Mouse (Mus musculus): ENCODE results near the gene Arhgdia. TPM values are rescaled to one million over a fixed set of nuclear protein-coding genes. Genes with fewer than 3 reads are reported as not detected.
"Not testable (repeated sequence)": the region's sequence is repeated elsewhere in the genome, so short reads cannot be mapped to it uniquely, and the experiment has no call there.

The Arhgdia gene
- polyA plus RNA-seq, 1 experiment = 760 TPM

DNA sequence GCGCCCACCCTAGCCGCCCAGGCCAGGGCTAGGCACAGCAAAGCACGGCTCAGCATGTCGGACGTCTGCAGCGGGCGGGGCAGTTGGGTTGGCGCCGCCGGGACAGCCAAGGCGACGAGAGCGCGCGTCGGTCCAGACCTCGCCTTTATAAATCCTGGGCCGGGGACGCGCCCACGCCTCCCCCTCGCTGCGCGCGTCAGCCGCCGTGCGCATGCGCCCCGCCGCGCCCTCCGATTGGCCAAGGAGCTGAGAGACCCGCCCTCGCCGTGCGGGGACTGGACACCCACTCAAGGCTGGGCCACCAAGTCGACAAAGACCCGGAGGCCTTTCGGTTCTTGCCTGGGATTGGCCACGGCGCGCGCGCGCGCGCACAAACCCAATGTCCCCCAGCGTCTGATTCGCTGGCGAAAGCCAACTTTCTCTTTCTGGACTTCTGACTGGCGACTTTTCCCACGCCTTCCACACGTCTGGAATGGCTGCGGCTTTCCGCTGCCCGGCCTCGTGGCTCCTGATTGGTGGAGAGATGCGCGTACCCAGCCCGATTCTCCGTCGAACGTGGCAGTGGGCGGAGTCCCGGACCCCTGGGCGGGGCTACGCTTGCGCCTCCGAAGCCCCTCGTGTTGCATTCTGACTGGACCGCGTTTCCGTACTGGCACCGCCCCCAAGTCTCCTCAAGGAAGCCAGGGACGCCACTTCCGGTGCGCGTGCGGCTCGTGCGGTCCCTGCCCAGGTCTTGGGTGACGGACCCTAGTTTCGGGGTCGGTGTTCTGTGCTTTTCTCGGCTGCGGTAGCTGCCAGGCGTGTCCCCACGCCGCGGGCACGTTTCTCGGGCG, 8.5 kb downstream of the Arhgdia start, which contains the start of gene P4hb:
TSS of gene P4hb (minus strand) at position 502 of the 833 bp plus-strand sequence.
- Histone ChIP-seq H3K4me3 (ENCODE audit: insufficient read depth, low read length) (peak within 1 kb of the TSS; percentile 92), H3K27ac (ENCODE audit: insufficient read depth, low read depth, low read length) (peak within 1 kb of the TSS; percentile 90), H3K4me1 (ENCODE audit: control insufficient read depth, insufficient read depth, low read length) (peaks cover 19% of the 10 kb centered on the region)
- TF ChIP-seq POLR2A (IDR thresholded peaks at IDR 0.05; ENCODE audit: borderline replicate concordance, low read depth, low read length) = peak; percentile 60; the same call in 1 of the 2 replicates
- TF ChIP-seq CTCF (IDR thresholded peaks at IDR 0.05; ENCODE audit: low read depth, low read length) = no peak

DNA sequence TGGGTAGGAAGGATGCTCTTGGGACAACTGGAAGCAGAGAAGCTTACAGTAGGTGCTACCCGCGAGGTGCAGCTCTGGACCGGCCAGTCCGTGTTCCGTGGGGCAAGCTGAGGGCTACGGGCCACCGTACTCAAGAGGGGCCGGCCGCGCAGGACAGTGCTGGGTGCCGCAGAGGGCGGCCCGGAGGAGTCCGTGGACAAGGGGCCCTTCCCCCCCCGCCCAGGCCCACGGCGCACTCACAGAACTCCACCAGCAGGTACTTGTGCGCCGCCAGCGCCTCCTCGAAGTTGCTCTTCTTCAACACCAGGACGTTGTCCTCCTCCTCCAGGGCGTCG, 9.0 kb downstream of the Arhgdia start:
- Histone ChIP-seq H3K27ac (ENCODE audit: insufficient read depth, low read depth, low read length) (peak overlapping the region; percentile 68), H3K4me1 (ENCODE audit: control insufficient read depth, insufficient read depth, low read length) (peaks cover 17% of the 10 kb centered on the region), H3K4me3 (ENCODE audit: insufficient read depth, low read length) (peak overlapping the region; percentile 89)
- TF ChIP-seq POLR2A (IDR thresholded peaks at IDR 0.05; ENCODE audit: borderline replicate concordance, low read depth, low read length) (no peak), CTCF (IDR thresholded peaks at IDR 0.05; ENCODE audit: low read depth, low read length) (no peak)

DNA sequence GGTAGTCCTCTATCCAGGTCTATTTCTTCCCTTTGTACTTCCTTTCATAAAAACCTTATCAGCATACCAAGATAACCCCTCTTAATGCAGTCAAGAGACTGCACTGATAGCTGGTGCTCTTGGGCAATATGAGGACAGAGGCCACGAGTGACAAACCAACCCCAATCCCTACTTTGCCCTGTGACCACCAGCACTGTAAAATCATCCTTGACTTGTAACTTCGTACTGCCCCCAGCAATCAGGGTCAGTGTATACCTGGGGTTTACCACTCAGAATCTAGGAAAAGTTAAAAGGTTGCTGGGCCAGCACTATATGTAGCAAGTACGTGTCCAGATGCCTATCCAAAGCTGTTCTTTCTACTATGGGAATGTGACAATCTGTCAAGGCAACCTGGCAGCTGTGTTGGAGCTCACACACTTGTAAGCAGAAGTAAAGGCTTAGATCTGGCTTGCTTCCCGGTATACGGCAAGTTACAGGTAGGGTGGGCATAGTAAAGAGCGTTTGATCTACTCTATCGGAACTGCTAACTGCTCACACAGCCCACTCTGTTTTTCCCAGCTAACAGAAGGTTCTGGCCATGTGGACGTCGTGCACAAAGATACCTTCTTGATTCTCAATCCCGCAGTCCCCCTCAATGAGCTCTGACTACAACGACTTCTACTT, 9.5 kb downstream of the Arhgdia start:
- no peak for TF ChIP-seq CTCF (IDR thresholded peaks at IDR 0.05; ENCODE audit: low read depth, low read length)
- TF ChIP-seq POLR2A (IDR thresholded peaks at IDR 0.05; ENCODE audit: borderline replicate concordance, low read depth, low read length) = no peak

DNA sequence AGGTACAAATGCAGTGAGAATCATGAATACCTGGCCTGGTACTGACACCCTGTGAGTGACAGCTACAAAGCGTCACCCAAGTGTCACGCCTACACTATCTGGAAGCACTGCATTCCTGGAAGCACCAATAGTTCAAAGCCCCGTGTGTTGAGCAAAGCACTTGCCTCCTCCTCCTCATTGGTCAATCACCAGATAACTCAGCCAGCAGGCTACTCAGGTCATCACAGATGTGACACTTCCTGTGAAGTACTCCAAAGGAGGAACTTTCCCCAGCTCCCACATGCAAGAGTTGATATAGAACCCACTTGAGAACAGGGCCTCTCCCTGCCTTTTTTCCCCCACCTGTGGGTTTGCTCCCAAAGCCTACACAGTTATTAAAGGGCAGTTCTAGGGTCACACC, 10.3 kb downstream of the Arhgdia start:
- Histone ChIP-seq H3K4me3 (ENCODE audit: insufficient read depth, low read length) (peak overlapping the region; percentile 89), H3K4me1 (ENCODE audit: control insufficient read depth, insufficient read depth, low read length) (peaks cover 15% of the 10 kb centered on the region), H3K27ac (ENCODE audit: insufficient read depth, low read depth, low read length) (peak overlapping the region; percentile 10; the same call in 1 of the 2 replicates)
- TF ChIP-seq CTCF (IDR thresholded peaks at IDR 0.05; ENCODE audit: low read depth, low read length) = no peak

More for the DNA sequence above, 9.5 kb downstream of the Arhgdia start:
- Histone ChIP-seq H3K27ac (ENCODE audit: insufficient read depth, low read depth, low read length) (peak overlapping the region; percentile 68), H3K4me3 (ENCODE audit: insufficient read depth, low read length) (peak overlapping the region; percentile 89), H3K4me1 (ENCODE audit: control insufficient read depth, insufficient read depth, low read length) (peaks cover 17% of the 10 kb centered on the region)

DNA sequence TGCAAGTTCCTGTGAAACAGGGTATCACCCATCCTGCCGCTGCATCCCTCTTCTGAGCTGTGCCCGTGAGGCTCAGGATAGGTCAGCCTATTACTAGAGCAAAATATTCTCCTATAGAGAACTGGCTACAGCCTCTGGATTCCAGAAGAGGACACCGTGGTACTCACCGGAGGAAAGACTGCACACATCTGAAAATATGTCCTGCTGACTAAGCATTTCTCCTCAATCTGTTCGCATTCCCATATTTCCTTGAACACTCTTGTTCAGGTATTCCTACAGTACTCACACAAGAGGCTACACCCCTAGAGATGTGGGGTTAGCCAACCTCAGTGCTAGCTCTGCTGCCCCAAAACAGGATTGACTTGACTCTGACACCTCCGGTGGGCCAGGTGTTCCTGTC, 13.1 kb downstream of the Arhgdia start:
- Histone ChIP-seq H3K4me3 (ENCODE audit: insufficient read depth, low read length) (no peak overlapping the region), H3K4me1 (ENCODE audit: control insufficient read depth, insufficient read depth, low read length) (peaks cover 8% of the 10 kb centered on the region), H3K27ac (ENCODE audit: insufficient read depth, low read depth, low read length) (no peak overlapping the region)
- no peak for TF ChIP-seq CTCF (IDR thresholded peaks at IDR 0.05; ENCODE audit: low read depth, low read length)
- no peak for TF ChIP-seq POLR2A (IDR thresholded peaks at IDR 0.05; ENCODE audit: borderline replicate concordance, low read depth, low read length)

DNA sequence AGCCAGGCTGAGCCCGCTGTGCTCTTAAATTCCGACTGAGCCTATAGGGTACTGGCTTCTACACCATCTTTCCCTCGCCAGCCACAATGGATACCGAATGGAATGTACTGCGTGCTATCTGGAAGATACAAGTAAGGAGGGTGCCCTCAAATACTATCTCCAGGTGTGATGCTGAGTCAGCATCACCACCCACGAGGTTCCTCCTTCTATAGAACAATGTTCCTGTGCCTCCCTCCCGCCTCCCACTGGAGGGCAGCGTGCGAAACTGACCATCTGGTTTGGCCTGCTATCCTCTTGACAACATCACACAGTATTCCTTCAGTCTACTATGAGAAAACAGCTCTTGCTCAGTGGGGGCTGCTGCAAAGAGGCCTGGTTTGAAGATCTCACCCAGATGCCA, 16.3 kb downstream of the Arhgdia start:
- Histone ChIP-seq H3K4me3 (ENCODE audit: insufficient read depth, low read length) (no peak overlapping the region), H3K27ac (ENCODE audit: insufficient read depth, low read depth, low read length) (no peak overlapping the region), H3K4me1 (ENCODE audit: control insufficient read depth, insufficient read depth, low read length) (no peaks in the 10 kb centered on the region)
- TF ChIP-seq POLR2A (IDR thresholded peaks at IDR 0.05; ENCODE audit: borderline replicate concordance, low read depth, low read length) = no peak
- TF ChIP-seq CTCF (IDR thresholded peaks at IDR 0.05; ENCODE audit: low read depth, low read length) = no peak

DNA sequence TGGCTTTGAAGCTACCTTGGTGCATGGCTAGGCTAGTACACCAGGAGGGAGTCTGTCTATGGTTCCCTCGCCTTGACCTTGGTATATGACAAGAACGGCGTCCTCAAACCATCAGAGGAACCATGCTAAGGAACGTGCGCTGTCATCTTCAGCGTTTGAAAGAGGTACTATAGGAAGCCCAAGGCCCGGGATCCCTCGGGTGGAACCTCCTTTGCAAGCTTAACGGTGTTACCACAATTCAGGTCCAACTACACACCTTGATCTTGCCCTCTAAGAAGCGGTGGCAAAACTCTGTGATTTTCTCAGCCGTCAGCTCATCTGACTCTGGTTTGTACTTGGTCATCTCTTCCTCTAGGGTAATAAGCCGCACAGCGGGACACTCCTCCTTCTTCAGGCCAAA, 18.5 kb downstream of the Arhgdia start:
- Histone ChIP-seq H3K4me1 (ENCODE audit: control insufficient read depth, insufficient read depth, low read length) (no peaks in the 10 kb centered on the region), H3K27ac (ENCODE audit: insufficient read depth, low read depth, low read length) (no peak overlapping the region), H3K4me3 (ENCODE audit: insufficient read depth, low read length) (no peak overlapping the region)
- TF ChIP-seq CTCF (IDR thresholded peaks at IDR 0.05; ENCODE audit: low read depth, low read length) = no peak
- no peak for TF ChIP-seq POLR2A (IDR thresholded peaks at IDR 0.05; ENCODE audit: borderline replicate concordance, low read depth, low read length)

DNA sequence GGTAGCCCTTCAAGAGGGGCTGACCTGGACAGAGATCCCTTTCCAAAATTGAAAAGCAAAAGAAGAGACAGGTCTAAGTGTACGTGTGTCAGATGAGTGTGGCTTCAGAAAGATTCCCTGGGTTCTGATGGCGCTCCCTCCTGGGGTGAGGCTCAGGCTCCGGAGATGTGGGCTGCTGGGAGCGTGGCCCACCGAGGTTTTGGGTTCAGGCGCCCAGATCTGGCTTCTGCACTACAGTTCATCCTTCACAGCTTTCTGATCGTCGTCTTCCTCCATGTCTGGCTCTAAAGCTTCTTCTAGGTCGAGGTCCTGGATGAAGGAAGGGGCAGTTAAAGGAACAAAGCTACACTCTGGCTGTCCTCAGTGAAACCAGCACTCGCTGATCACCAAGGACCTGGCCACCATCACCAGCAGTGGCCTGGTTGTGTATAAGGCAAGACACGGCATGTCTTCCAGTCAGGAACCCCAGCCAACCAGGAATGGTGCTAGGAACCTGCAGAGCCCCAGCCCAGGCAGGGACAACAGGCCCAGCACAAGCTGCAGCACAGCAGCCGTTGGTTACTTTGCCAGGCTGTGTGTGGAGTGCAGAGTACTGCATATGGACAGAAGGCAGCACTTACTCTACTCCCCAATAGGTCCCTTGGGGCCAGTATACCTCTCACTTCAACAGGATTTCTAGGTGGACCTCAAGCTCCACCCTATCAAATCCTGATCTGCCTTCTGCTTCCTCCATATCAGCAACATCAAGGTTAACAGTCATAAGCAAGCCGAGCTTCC, 20.3 kb downstream of the Arhgdia start:
- Histone ChIP-seq H3K4me1 (ENCODE audit: control insufficient read depth, insufficient read depth, low read length) (no peaks in the 10 kb centered on the region), H3K27ac (ENCODE audit: insufficient read depth, low read depth, low read length) (no peak overlapping the region), H3K4me3 (ENCODE audit: insufficient read depth, low read length) (no peak overlapping the region)
- TF ChIP-seq CTCF (IDR thresholded peaks at IDR 0.05; ENCODE audit: low read depth, low read length) (no peak), POLR2A (IDR thresholded peaks at IDR 0.05; ENCODE audit: borderline replicate concordance, low read depth, low read length) (no peak)

DNA sequence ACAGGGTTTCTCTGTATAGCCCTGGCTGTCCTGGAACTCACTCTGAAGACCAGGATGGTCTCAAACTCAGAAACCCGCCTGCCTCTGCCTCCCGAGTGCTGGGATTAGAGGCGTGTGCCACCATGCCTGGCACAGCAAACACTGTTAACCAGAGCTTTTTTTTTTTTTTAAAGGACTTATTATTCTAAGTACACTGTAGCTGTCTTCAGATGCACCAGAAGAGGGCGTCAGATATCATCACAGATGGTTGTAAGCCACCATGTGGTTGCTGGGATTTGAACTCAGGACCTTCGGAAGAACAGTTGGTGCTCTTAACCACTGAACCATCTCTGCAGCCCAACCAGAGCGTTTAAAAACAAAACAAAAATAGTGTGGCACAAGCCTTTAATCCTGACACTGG, 22.6 kb downstream of the Arhgdia start:
- H3K4me3 ChIP-seq (ENCODE audit: insufficient read depth, low read length) = not testable (repeated sequence)

DNA sequence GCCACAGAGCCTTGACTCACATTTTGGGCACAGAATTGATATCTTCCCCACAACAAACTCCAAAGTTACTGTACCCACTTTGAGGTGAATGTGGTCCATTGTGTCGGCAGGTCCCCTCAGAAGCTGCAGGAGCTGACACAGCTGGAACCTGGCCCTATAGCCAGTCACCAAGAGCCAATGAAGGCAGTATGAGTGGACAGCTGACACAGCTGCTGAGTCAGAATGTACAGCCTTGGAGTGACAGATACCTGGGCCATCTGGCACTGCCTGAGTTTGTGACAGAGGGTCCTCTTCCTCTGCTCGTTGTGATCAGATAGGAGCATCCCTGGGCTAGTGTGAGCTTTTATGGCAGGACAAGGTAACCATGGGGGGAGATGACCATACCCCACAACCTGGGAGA, 26.2 kb downstream of the Arhgdia start:
- Histone ChIP-seq H3K4me3 (ENCODE audit: insufficient read depth, low read length) (peak overlapping the region; percentile 4; the same call in 1 of the 2 replicates), H3K4me1 (ENCODE audit: control insufficient read depth, insufficient read depth, low read length) (peaks cover 22% of the 10 kb centered on the region), H3K27ac (ENCODE audit: insufficient read depth, low read depth, low read length) (peak overlapping the region; percentile 90)
- no peak for TF ChIP-seq POLR2A (IDR thresholded peaks at IDR 0.05; ENCODE audit: borderline replicate concordance, low read depth, low read length)
- no peak for TF ChIP-seq CTCF (IDR thresholded peaks at IDR 0.05; ENCODE audit: low read depth, low read length)

More for the DNA sequence above, 22.6 kb downstream of the Arhgdia start:
- not testable (repeated sequence) for H3K27ac ChIP-seq (ENCODE audit: insufficient read depth, low read depth, low read length)
- peaks cover 18% of the 10 kb centered on the region for H3K4me1 ChIP-seq (ENCODE audit: control insufficient read depth, insufficient read depth, low read length)
